Mouse (Mus musculus) embryonic facial prominence, embryonic 10.5 days (tissue): ENCODE results near the gene Fam204a. TPM values are rescaled to one million over a fixed set of nuclear protein-coding genes. Genes with fewer than 3 reads are reported as not detected.

ENCODE experiments used
- DNase-seq: peaks from one replicate; pipeline ENCODE4 v3.0.0-alpha.2; 2017; ENCODE audit warnings: low spot score
- H3K27ac ChIP-seq: fragments of 300-500 bp; sonication (generic); replicated peaks from 2 replicates; pipeline ENCODE4 v1.5.1; 2016; ENCODE audit warnings: mild to moderate bottlenecking
- H3K27me3 ChIP-seq: fragments of 300-500 bp; sonication (generic); replicated peaks from 2 replicates; pipeline ENCODE4 v1.6.1; 2016; ENCODE audit warnings: low read depth, mild to moderate bottlenecking; ENCODE audit not compliant: poor library complexity, severe bottlenecking
- H3K36me3 ChIP-seq: fragments of 300-500 bp; sonication (generic); replicated peaks from 2 replicates; pipeline ENCODE4 v1.6.1; 2016; ENCODE audit warnings: mild to moderate bottlenecking, moderate library complexity
- H3K4me1 ChIP-seq: fragments of 300-500 bp; sonication (generic); 2 replicates; pipeline ENCODE4 v1.6.1; 2016
- H3K4me3 ChIP-seq: fragments of 300-500 bp; sonication (generic); 2 replicates; pipeline ENCODE4 v1.5.1; 2016; ENCODE audit warnings: mild to moderate bottlenecking, moderate library complexity
- H3K9me3 ChIP-seq: fragments of 300-500 bp; sonication (generic); 2 replicates; pipeline ENCODE4 v1.6.1; 2016; ENCODE audit warnings: mild to moderate bottlenecking
- WGBS: fragments of 180-500 bp; shearing (Covaris S2); methylation state at CpG from one replicate; pipeline ENCODE4 v1.1.7; 2016; 5-methylcytosine and 5-hydroxymethylcytosine counted together
- polyA plus RNA-seq: library from polyadenylated mRNA; unstranded; fragments of >200 nt; fragmentation: Nextera tagmentation; extraction: Ambion mirVana; gene quantifications from 2 replicates; pipeline ENCODE4 v1.2.1, GENCODE M21; 2016

The Fam204a gene
- polyA plus RNA-seq, 1 experiment from 2014 or later: 55.8 TPM

DNA sequence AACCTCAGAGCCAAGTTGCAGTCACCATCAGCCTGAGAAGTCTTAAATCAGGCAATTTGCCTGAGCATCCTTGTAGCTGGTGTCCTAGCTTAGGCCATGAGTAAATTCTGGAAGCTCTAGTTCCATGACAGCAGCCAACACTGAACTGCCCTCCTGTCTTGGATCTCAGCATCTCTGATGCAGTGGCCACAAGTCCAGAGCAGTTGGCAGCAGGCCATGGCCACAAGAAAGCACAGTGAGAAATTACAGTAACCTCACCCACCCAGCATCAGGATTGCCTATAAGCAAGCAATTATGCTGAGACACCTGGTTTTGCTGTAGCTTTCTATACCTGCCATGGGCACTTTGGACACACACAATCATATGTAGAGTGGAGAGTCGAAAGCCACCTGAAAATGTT, 73.4 kb downstream of the Fam204a start:
- H3K4me1 ChIP-seq: peaks cover 21% of the 10 kb centered on the region
- peaks cover 90% of the 10 kb centered on the region for H3K27me3 ChIP-seq
- DNase-seq: no peak
- no peaks in the 10 kb centered on the region for H3K36me3 ChIP-seq
- no peak overlapping the region for H3K4me3 ChIP-seq
- WGBS: 91% methylated on average over 1 of the region's 1 CpGs
- H3K27ac ChIP-seq: no peak overlapping the region
- H3K9me3 ChIP-seq: no peaks in the 10 kb centered on the region

- H3K27ac ChIP-seq: no peak overlapping the region
- peaks cover 93% of the 10 kb centered on the region for H3K27me3 ChIP-seq
- 82% methylated on average over 3 of the region's 3 CpGs for WGBS
- no peaks in the 10 kb centered on the region for H3K36me3 ChIP-seq
- H3K9me3 ChIP-seq: no peaks in the 10 kb centered on the region
- H3K4me1 ChIP-seq: peaks cover 37% of the 10 kb centered on the region
- no peak for DNase-seq
- no peak overlapping the region for H3K4me3 ChIP-seq
Observed at GRCm38 (mm10) chr19:60150056-60150455, 76.4 kb downstream of the Fam204a start.

DNA sequence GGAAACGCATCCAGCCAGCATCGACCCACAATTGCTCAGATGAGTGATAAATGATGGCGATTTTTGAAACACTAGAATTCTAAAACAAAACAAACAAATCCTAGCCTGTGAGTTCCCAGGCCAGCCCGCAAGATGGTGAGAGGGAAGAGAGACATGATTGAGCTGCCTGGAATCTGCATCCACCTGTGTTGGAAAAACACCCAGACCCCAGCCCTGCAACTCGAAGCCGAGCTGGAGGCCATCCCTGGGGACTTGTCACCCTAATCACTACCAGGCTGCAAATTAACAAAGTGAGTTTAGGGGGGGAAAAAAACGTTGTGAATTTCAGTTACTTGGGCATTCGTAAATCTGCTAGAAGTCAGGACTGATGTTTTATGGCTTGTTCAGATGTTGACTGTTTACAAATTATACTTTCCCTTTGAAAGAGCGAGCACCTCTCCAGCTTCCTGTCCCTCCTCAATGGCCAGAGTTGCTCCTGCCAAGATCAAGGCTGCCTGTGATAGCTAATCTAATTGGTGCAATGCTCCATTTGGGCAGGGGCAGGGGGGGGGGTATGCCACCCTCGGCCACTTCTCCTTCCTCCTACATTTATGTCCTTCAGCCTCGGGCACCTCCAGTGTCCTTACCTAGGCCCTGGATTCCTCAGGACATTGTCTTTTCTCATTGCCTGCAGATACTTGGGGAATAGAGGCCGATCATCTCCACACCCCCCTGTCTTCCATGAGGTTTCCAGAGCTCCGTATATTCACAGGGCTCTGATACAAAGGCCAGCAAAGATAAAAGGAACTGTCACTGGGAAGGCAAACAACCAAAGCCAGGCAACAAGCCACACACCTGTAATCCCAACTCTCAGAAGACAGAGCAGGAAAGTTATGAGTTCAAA, 77.2 kb downstream of the Fam204a start:
- Histone ChIP-seq H3K36me3 (no peaks in the 10 kb centered on the region), H3K9me3 (no peaks in the 10 kb centered on the region), H3K27me3 (peaks cover 95% of the 10 kb centered on the region), H3K27ac (no peak overlapping the region), H3K4me1 (peaks cover 41% of the 10 kb centered on the region), H3K4me3 (no peak overlapping the region)
- DNase-seq: peak; percentile 36
- 28% methylated on average over 13 of the region's 13 CpGs for WGBS

Other genes starting within 250 kb of the Fam204a start
- not detected in 2 replicates for gene Prlhr, start 241.6 kb upstream of the Fam204a start, polyA plus RNA-seq